In the genomic region with DNA sequence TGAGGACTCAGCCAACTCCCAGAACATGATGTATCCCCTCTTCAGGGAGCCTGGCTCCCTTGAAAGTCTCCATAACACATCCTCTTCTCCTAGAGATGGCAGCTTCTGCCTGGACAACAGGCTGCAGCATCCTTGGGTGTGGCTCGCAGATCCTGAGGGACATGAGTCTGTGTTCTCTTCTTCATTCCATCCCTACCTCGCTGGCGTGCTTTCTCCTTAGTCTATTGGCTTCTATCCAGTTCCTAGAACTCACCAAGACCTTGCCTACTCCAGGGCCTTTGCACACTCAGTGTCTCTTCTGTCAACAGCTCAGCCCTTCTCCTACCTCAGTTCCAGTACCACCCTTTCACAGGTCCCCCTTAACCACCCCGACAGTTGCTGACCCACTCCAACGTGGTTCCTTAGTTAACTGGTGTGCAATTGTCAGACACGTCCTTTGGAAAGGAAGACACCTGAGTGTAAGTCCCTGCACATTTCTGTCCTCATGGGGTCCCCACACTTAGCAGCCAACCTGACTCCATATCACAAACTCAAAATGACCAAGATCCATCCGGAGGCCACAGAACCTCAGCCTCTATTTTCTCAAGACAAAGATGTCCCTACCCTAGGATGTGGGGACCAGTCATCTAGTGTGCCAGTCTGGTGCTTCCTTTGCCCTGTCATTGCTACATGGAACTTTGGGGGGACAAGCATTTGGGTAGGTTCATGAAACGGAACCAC, we compare ENCODE assay signal across 20 mouse cellular contexts. TPM values are rescaled to one million over a fixed set of nuclear protein-coding genes. Genes with fewer than 3 reads are reported as not detected.
DNase-seq lines count a peak whose midpoint lies in the region; ATAC-seq and TF ChIP-seq lines count a peak whose summit lies in the region.
"Had no signal": no experiment of that assay in that cellular context is flagged by ENCODE, and none has a peak within 500 bp of the region (broad histone marks: within the 10 kb centered on the region; RNA-seq: fewer than 3 reads in every experiment).

No protein-coding gene starts in this region.

- H3K4me1 ChIP-seq in forebrain, embryonic 11.5 days (replicated peaks; ENCODE audit: control insufficient read depth, insufficient read depth, low read length), result no peaks in the 10 kb centered on the region
- H3K4me1 ChIP-seq in forebrain, embryonic 12.5 days, result no peaks in the 10 kb centered on the region
- H3K4me1 ChIP-seq in hindbrain, embryonic 10.5 days (replicated peaks), result peaks cover 29% of the 10 kb centered on the region
- H3K4me1 ChIP-seq in hindbrain, embryonic 14.5 days (replicated peaks; ENCODE audit: control insufficient read depth, insufficient read depth, low read length), result no peaks in the 10 kb centered on the region
- H3K4me1 ChIP-seq in liver, embryonic 14.5 days (replicated peaks; ENCODE audit: control insufficient read depth in 2 of 2, insufficient read depth in 2 of 2, low read length in 1 of 2), result peaks cover 24 to 45% of the 10 kb centered on the region in 2 experiments
- H3K4me1 ChIP-seq: limb, embryonic 13.5 days; midbrain, embryonic 12.5 days had no signal

- no peak overlapping the region for H3K27ac ChIP-seq in forebrain, embryonic 11.5 days (ENCODE audit: low read depth, low read length)
- H3K27ac ChIP-seq in forebrain, embryonic 12.5 days, result no peak overlapping the region
- no peak overlapping the region for H3K27ac ChIP-seq in hindbrain, embryonic 10.5 days
- H3K27ac ChIP-seq in hindbrain, embryonic 14.5 days, result no peak overlapping the region
- peak overlapping the region; percentile 90 for H3K27ac ChIP-seq in liver, embryonic 14.5 days
- H3K27ac ChIP-seq: hindbrain, postnatal 0 days; kidney, embryonic 15.5 days; limb, embryonic 13.5 days; midbrain, embryonic 12.5 days had no signal

- TF ChIP-seq EP300 in liver, embryonic 14.5 days (IDR thresholded peaks at IDR 0.05; ENCODE audit: low read depth), result no peak; the same call in 1 of the 2 replicates

- 0 out of 2 replicates have a peak overlapping the region, but pooled peaks have one; percentile 7 for H3K4me3 ChIP-seq in forebrain, embryonic 11.5 days (ENCODE audit: low read depth, low read length)
- no peak overlapping the region for H3K4me3 ChIP-seq in forebrain, embryonic 12.5 days (replicated peaks)
- H3K4me3 ChIP-seq in hindbrain, embryonic 10.5 days, result peak overlapping the region; percentile 32
- H3K4me3 ChIP-seq in hindbrain, embryonic 14.5 days (replicated peaks; ENCODE audit: low read length), result no peak overlapping the region
- H3K4me3 ChIP-seq in liver, embryonic 14.5 days (ENCODE audit: insufficient read depth in 1 of 2, low read depth in 2 of 2, low read length in 2 of 2), result peak overlapping the region; percentile 86 to 94
- H3K4me3 ChIP-seq: kidney, embryonic 15.5 days; limb, embryonic 13.5 days; midbrain, embryonic 12.5 days had no signal

- TF ChIP-seq CTCF in liver, embryonic 14.5 days (IDR thresholded peaks at IDR 0.05; ENCODE audit: low read depth), result no peak

- no peaks in the 10 kb centered on the region for H3K36me3 ChIP-seq in forebrain, embryonic 11.5 days (ENCODE audit: control insufficient read depth, insufficient read depth, low read length)
- no peaks in the 10 kb centered on the region for H3K36me3 ChIP-seq in forebrain, embryonic 12.5 days (replicated peaks)
- no peaks in the 10 kb centered on the region for H3K36me3 ChIP-seq in hindbrain, embryonic 10.5 days
- H3K36me3 ChIP-seq in hindbrain, embryonic 14.5 days (replicated peaks; ENCODE audit: control insufficient read depth, insufficient read depth), result no peaks in the 10 kb centered on the region
- H3K36me3 ChIP-seq in liver, embryonic 14.5 days (replicated peaks; ENCODE audit: control insufficient read depth, insufficient read depth, low read depth), result peaks cover 71% of the 10 kb centered on the region
- H3K36me3 ChIP-seq: G1E; kidney, embryonic 15.5 days; limb, embryonic 13.5 days; midbrain, embryonic 12.5 days had no signal

- no peak for DNase-seq in forebrain, embryonic 11.5 days (ENCODE audit: low spot score)
- DNase-seq in hindbrain, embryonic 10.5 days (ENCODE audit: low spot score), result no peak
- no peak for DNase-seq in hindbrain, embryonic 14.5 days (ENCODE audit: low spot score)
- peak; percentile 35 for DNase-seq in c-Kit-negative CD71-positive TER-119-positive erythroid progenitor cells, embryonic 14.5 days (ENCODE audit: low read depth, low spot score)
- no peak for DNase-seq in liver, embryonic 14.5 days (ENCODE audit: low read depth in 3 of 3, low spot score in 3 of 3)
- no peak for DNase-seq in adrenal gland, postnatal 14 days
- DNase-seq in layer of hippocampus, postnatal 14 days (ENCODE audit: low spot score in 2 of 2), result no peak
- DNase-seq: adrenal gland, postnatal 10 days; cerebellum, adult 2 months; heart, postnatal 36 days; kidney, postnatal 4 days; thymus, adult 2 months had no signal

- H3K27me3 ChIP-seq in forebrain, embryonic 11.5 days (ENCODE audit: control insufficient read depth, insufficient read depth, low read length), result no peaks in the 10 kb centered on the region
- peaks cover 9% of the 10 kb centered on the region for H3K27me3 ChIP-seq in forebrain, embryonic 12.5 days
- H3K27me3 ChIP-seq in hindbrain, embryonic 10.5 days (ENCODE audit: insufficient read depth, poor library complexity, severe bottlenecking), result peaks cover 8% of the 10 kb centered on the region; the same call in 1 of the 2 replicates
- no peaks in the 10 kb centered on the region for H3K27me3 ChIP-seq in hindbrain, embryonic 14.5 days (ENCODE audit: control insufficient read depth, insufficient read depth, low read length)
- no peaks in the 10 kb centered on the region for H3K27me3 ChIP-seq in liver, embryonic 14.5 days (ENCODE audit: control insufficient read depth, insufficient read depth, low read length)

- 85% methylated on average over 8 of the region's 8 CpGs for WGBS in forebrain, embryonic 11.5 days
- WGBS in forebrain, embryonic 12.5 days, result 89% methylated on average over 8 of the region's 8 CpGs
- WGBS in hindbrain, embryonic 10.5 days, result 92% methylated on average over 8 of the region's 8 CpGs
- WGBS in hindbrain, embryonic 14.5 days, result 89% methylated on average over 8 of the region's 8 CpGs
- 68% methylated on average over 8 of the region's 8 CpGs for WGBS in liver, embryonic 14.5 days (ENCODE audit: insufficient replicate concordance)

- H3K9ac ChIP-seq in forebrain, embryonic 11.5 days (ENCODE audit: low read length), result no peak overlapping the region
- no peak overlapping the region for H3K9ac ChIP-seq in forebrain, embryonic 12.5 days
- no peak overlapping the region for H3K9ac ChIP-seq in hindbrain, embryonic 14.5 days
- peak overlapping the region; percentile 100 for H3K9ac ChIP-seq in liver, embryonic 14.5 days (replicated peaks)
- H3K9ac ChIP-seq: kidney, embryonic 15.5 days; limb, embryonic 13.5 days; midbrain, embryonic 12.5 days had no signal

- no peak for ATAC-seq in forebrain, embryonic 11.5 days (replicated peaks; ENCODE audit: low FRiP score)
- no peak for ATAC-seq in forebrain, embryonic 12.5 days (ENCODE audit: low FRiP score)
- ATAC-seq in hindbrain, embryonic 14.5 days (ENCODE audit: low FRiP score), result no peak
- no peak for ATAC-seq in liver, embryonic 14.5 days (ENCODE audit: insufficient read depth)
- ATAC-seq: activated CD4-positive, CD25-positive, alpha-beta regulatory T cell, adult 4 months; hindbrain, postnatal 0 days; intestine, postnatal 0 days had no signal

- no peaks in the 10 kb centered on the region for H3K9me3 ChIP-seq in forebrain, embryonic 11.5 days (ENCODE audit: control insufficient read depth, low read length)
- H3K9me3 ChIP-seq in forebrain, embryonic 12.5 days, result no peaks in the 10 kb centered on the region
- no peaks in the 10 kb centered on the region for H3K9me3 ChIP-seq in hindbrain, embryonic 10.5 days
- H3K9me3 ChIP-seq in hindbrain, embryonic 14.5 days (ENCODE audit: control insufficient read depth, low read length), result no peaks in the 10 kb centered on the region
- no peaks in the 10 kb centered on the region for H3K9me3 ChIP-seq in liver, embryonic 14.5 days (ENCODE audit: control insufficient read depth, low read length)
- H3K9me3 ChIP-seq: G1E; kidney, embryonic 15.5 days; limb, embryonic 13.5 days; midbrain, embryonic 12.5 days had no signal

- H3K4me2 ChIP-seq in forebrain, embryonic 11.5 days (ENCODE audit: low read depth, low read length, severe bottlenecking), result no peak overlapping the region
- H3K4me2 ChIP-seq in forebrain, embryonic 12.5 days, result no peak overlapping the region
- H3K4me2 ChIP-seq in hindbrain, embryonic 14.5 days (replicated peaks), result no peak overlapping the region
- H3K4me2 ChIP-seq in liver, embryonic 14.5 days (ENCODE audit: low read depth), result peak overlapping the region; percentile 98
- H3K4me2 ChIP-seq: kidney, embryonic 15.5 days; limb, embryonic 13.5 days; midbrain, embryonic 12.5 days had no signal

RNA-seq across cellular contexts. Expression of a gene that starts 4.1 kb away (rescaled TPM):
- polyA plus RNA-seq in forebrain, embryonic 11.5 days (2014; fragmentation: Nextera tagmentation; extraction: Ambion mirVana), result 33.8 and 36.8 TPM in 2 replicates
- 21.2 and 25.7 TPM in 2 replicates for polyA plus RNA-seq in forebrain, embryonic 12.5 days (2016; fragmentation: Nextera tagmentation; extraction: Ambion mirVana)
- 35.8 and 38.0 TPM in 2 replicates for polyA plus RNA-seq in hindbrain, embryonic 10.5 days (2016; fragmentation: Nextera tagmentation; extraction: Ambion mirVana)
- polyA plus RNA-seq in hindbrain, embryonic 14.5 days (2014; fragmentation: Nextera tagmentation; extraction: Ambion mirVana), result 1.6 and 3.3 TPM in 2 replicates
- polyA plus RNA-seq in liver, embryonic 14.5 days (2012; rRNA removed), result 570 and 632 TPM in 2 replicates
- 606 and 703 TPM in 2 replicates for polyA plus RNA-seq in liver, embryonic 14.5 days (2014; fragmentation: Nextera tagmentation; extraction: Ambion mirVana)
- 17.5 and 72.4 TPM in 2 replicates for total RNA-seq in adrenal gland, postnatal 14 days (2021)
- under 1 TPM; 0.50 to 0.60 TPM for total RNA-seq in layer of hippocampus, postnatal 14 days (2021)

RNA-seq across cellular contexts. Expression of a gene that starts 31.3 kb away (rescaled TPM):
- 33.1 and 35.4 TPM in 2 replicates for polyA plus RNA-seq in forebrain, embryonic 11.5 days (2014; fragmentation: Nextera tagmentation; extraction: Ambion mirVana)
- 103 and 113 TPM in 2 replicates for polyA plus RNA-seq in forebrain, embryonic 12.5 days (2016; fragmentation: Nextera tagmentation; extraction: Ambion mirVana)
- 23.5 and 57.0 TPM in 2 replicates for polyA plus RNA-seq in hindbrain, embryonic 10.5 days (2016; fragmentation: Nextera tagmentation; extraction: Ambion mirVana)
- 106 TPM in 2 replicates for polyA plus RNA-seq in hindbrain, embryonic 14.5 days (2014; fragmentation: Nextera tagmentation; extraction: Ambion mirVana)
- polyA plus RNA-seq in liver, embryonic 14.5 days (2012; rRNA removed), result 1.4 and 1.9 TPM in 2 replicates
- 1.0 and 1.2 TPM in 2 replicates for polyA plus RNA-seq in liver, embryonic 14.5 days (2014; fragmentation: Nextera tagmentation; extraction: Ambion mirVana)
- 31.3 and 31.6 TPM in 2 replicates for total RNA-seq in adrenal gland, postnatal 14 days (2021)
- total RNA-seq in layer of hippocampus, postnatal 14 days (2021), result 100 to 1,000 TPM; 413 to 422 TPM
- polyA plus RNA-seq: G1E had no signal

RNA-seq across cellular contexts. Expression of a gene that starts 42.4 kb away (rescaled TPM):
- polyA plus RNA-seq in forebrain, embryonic 11.5 days (2014; fragmentation: Nextera tagmentation; extraction: Ambion mirVana), result 109 and 111 TPM in 2 replicates
- polyA plus RNA-seq in forebrain, embryonic 12.5 days (2016; fragmentation: Nextera tagmentation; extraction: Ambion mirVana), result 111 and 121 TPM in 2 replicates
- 82.6 and 91.7 TPM in 2 replicates for polyA plus RNA-seq in hindbrain, embryonic 10.5 days (2016; fragmentation: Nextera tagmentation; extraction: Ambion mirVana)
- polyA plus RNA-seq in hindbrain, embryonic 14.5 days (2014; fragmentation: Nextera tagmentation; extraction: Ambion mirVana), result 70.0 and 76.0 TPM in 2 replicates
- 19.9 and 34.7 TPM in 2 replicates for polyA plus RNA-seq in liver, embryonic 14.5 days (2012; rRNA removed)
- 42.5 and 48.8 TPM in 2 replicates for polyA plus RNA-seq in liver, embryonic 14.5 days (2014; fragmentation: Nextera tagmentation; extraction: Ambion mirVana)
- total RNA-seq in adrenal gland, postnatal 14 days (2021), result 102 and 106 TPM in 2 replicates
- 100 to 1,000 TPM; 120 to 121 TPM for total RNA-seq in layer of hippocampus, postnatal 14 days (2021)

RNA-seq across cellular contexts. Expression of a gene that starts 45.8 kb away (rescaled TPM):
- polyA plus RNA-seq in forebrain, embryonic 11.5 days (2014; fragmentation: Nextera tagmentation; extraction: Ambion mirVana), result 196 and 214 TPM in 2 replicates
- polyA plus RNA-seq in forebrain, embryonic 12.5 days (2016; fragmentation: Nextera tagmentation; extraction: Ambion mirVana), result 173 TPM in 2 replicates
- polyA plus RNA-seq in hindbrain, embryonic 10.5 days (2016; fragmentation: Nextera tagmentation; extraction: Ambion mirVana), result 236 TPM in 2 replicates
- polyA plus RNA-seq in hindbrain, embryonic 14.5 days (2014; fragmentation: Nextera tagmentation; extraction: Ambion mirVana), result 154 and 157 TPM in 2 replicates
- 167 and 187 TPM in 2 replicates for polyA plus RNA-seq in liver, embryonic 14.5 days (2012; rRNA removed)
- polyA plus RNA-seq in liver, embryonic 14.5 days (2014; fragmentation: Nextera tagmentation; extraction: Ambion mirVana), result 339 and 363 TPM in 2 replicates
- 373 and 415 TPM in 2 replicates for total RNA-seq in adrenal gland, postnatal 14 days (2021)
- total RNA-seq in layer of hippocampus, postnatal 14 days (2021), result 10 to 100 TPM; 75.6 to 81.8 TPM

Comparison
In these comparisons a context has a peak if more than half of its experiments do, and no peak if none do; other contexts are left out.
1. H3K4me3 ChIP-seq: peak in forebrain, embryonic 11.5 days (single experiment), hindbrain, embryonic 10.5 days (single experiment) and liver, embryonic 14.5 days (2 of 2); none in forebrain, embryonic 12.5 days (single experiment) and hindbrain, embryonic 14.5 days (single experiment).
2. RNA of a gene that starts 4.1 kb away (polyA plus RNA-seq): 570 to 703 TPM in liver, embryonic 14.5 days; 35.8 to 38.0 TPM in hindbrain, embryonic 10.5 days, 33.8 to 36.8 TPM in forebrain, embryonic 11.5 days, 21.2 to 25.7 TPM in forebrain, embryonic 12.5 days and 1.6 to 3.3 TPM in hindbrain, embryonic 14.5 days; every median in the first group is over 10 times any median in the second.